Mouse (Mus musculus): Measurements from ENCODE around the gene 9030612E09Rik. TPM values are rescaled to one million over a fixed set of nuclear protein-coding genes. Genes with fewer than 3 reads are reported as not detected.

9030612E09Rik gene
- polyA plus RNA-seq, 1 experiment, result 0.35 TPM

- H3K4me2 ChIP-seq (ENCODE audit: low read depth), result no peak overlapping the region
- no peak for TF ChIP-seq E2F4 (IDR thresholded peaks at IDR 0.05; ENCODE audit: insufficient read depth)
- TF ChIP-seq MYOG (IDR thresholded peaks at IDR 0.05; ENCODE audit: control insufficient read depth in 1 of 3, insufficient read depth in 1 of 3, insufficient read length in 2 of 3, low read depth in 2 of 3), result no peak
- no peak for TF ChIP-seq POLR2AphosphoS2 (IDR thresholded peaks at IDR 0.05; ENCODE audit: insufficient read length, low read depth)
- TF ChIP-seq REST (IDR thresholded peaks at IDR 0.05; ENCODE audit: insufficient read depth, insufficient read length), result no peak
- no peak for TF ChIP-seq USF1 (IDR thresholded peaks at IDR 0.05; ENCODE audit: low read depth)
- no peak for TF ChIP-seq TCF12 (IDR thresholded peaks at IDR 0.05; ENCODE audit: insufficient read depth, poor library complexity, severe bottlenecking)
- no peak for TF ChIP-seq POLR2A (IDR thresholded peaks at IDR 0.05; ENCODE audit: insufficient read length, low read depth)
- no peak for TF ChIP-seq MYOD1 (IDR thresholded peaks at IDR 0.05; ENCODE audit: control insufficient read depth in 1 of 3, insufficient read length in 2 of 3, low read depth in 2 of 3)
- no peak for TF ChIP-seq CEBPB (IDR thresholded peaks at IDR 0.05; ENCODE audit: insufficient read depth, poor library complexity, severe bottlenecking)
- TF ChIP-seq SRF (IDR thresholded peaks at IDR 0.05; ENCODE audit: control insufficient read depth, insufficient read length, low read depth), result no peak
- no peak for TF ChIP-seq MAX (IDR thresholded peaks at IDR 0.05; ENCODE audit: low read depth)
- no peak for TF ChIP-seq TCF3 (IDR thresholded peaks at IDR 0.05; ENCODE audit: insufficient read length, low read depth)
- H3K4me3 ChIP-seq, result no peak overlapping the region
- H3ac ChIP-seq (ENCODE audit: control insufficient read depth, insufficient read length), result no peak overlapping the region
- peaks cover 12% of the 10 kb centered on the region for H3K79me2 ChIP-seq (ENCODE audit: control insufficient read depth, insufficient read depth)
- H3K36me3 ChIP-seq (ENCODE audit: control insufficient read depth, insufficient read depth), result no peaks in the 10 kb centered on the region
- no peaks in the 10 kb centered on the region for H3K27me3 ChIP-seq (ENCODE audit: control insufficient read depth, insufficient read depth, insufficient read length)
These were observed 42.9 kb downstream of the 9030612E09Rik start for GRCm38 (mm10) chr10:43217361-43217900.

- Histone ChIP-seq H3K27me3 (ENCODE audit: control insufficient read depth, insufficient read depth, insufficient read length) (no peaks in the 10 kb centered on the region), H3K79me2 (ENCODE audit: control insufficient read depth, insufficient read depth) (peaks cover 12% of the 10 kb centered on the region), H3K36me3 (ENCODE audit: control insufficient read depth, insufficient read depth) (no peaks in the 10 kb centered on the region), H3ac (ENCODE audit: control insufficient read depth, insufficient read length) (peak overlapping the region; percentile 26), H3K4me2 (ENCODE audit: low read depth) (peak overlapping the region; percentile 78), H3K4me3 (peak overlapping the region; percentile 98)
- TF ChIP-seq POLR2AphosphoS2 (IDR thresholded peaks at IDR 0.05; ENCODE audit: insufficient read length, low read depth) (no peak), MAX (IDR thresholded peaks at IDR 0.05; ENCODE audit: low read depth) (no peak), REST (IDR thresholded peaks at IDR 0.05; ENCODE audit: insufficient read depth, insufficient read length) (no peak), CEBPB (IDR thresholded peaks at IDR 0.05; ENCODE audit: insufficient read depth, poor library complexity, severe bottlenecking) (no peak), SRF (IDR thresholded peaks at IDR 0.05; ENCODE audit: control insufficient read depth, insufficient read length, low read depth) (no peak), TCF12 (IDR thresholded peaks at IDR 0.05; ENCODE audit: insufficient read depth, poor library complexity, severe bottlenecking) (no peak), TCF3 (IDR thresholded peaks at IDR 0.05; ENCODE audit: insufficient read length, low read depth) (no peak), POLR2A (IDR thresholded peaks at IDR 0.05; ENCODE audit: insufficient read length, low read depth) (no peak), USF1 (IDR thresholded peaks at IDR 0.05; ENCODE audit: low read depth) (no peak), MYOD1 (IDR thresholded peaks at IDR 0.05; ENCODE audit: control insufficient read depth in 1 of 3, insufficient read length in 2 of 3, low read depth in 2 of 3) (no peak), MYOG (IDR thresholded peaks at IDR 0.05; ENCODE audit: control insufficient read depth in 1 of 3, insufficient read depth in 1 of 3, insufficient read length in 2 of 3, low read depth in 2 of 3) (no peak), E2F4 (IDR thresholded peaks at IDR 0.05; ENCODE audit: insufficient read depth) (no peak)
These were observed 46.0 kb downstream of the 9030612E09Rik start for GRCm38 (mm10) chr10:43220479-43220878.

GRCm38 (mm10) chr10:43220910-43221625 is 46.6 kb downstream of the 9030612E09Rik start, which contains the start of gene Pdss2:
Gene Pdss2 (plus strand): TSS chr10:43221486.
- Histone ChIP-seq H3K79me2 (ENCODE audit: control insufficient read depth, insufficient read depth) (peaks cover 12% of the 10 kb centered on the region), H3K4me2 (ENCODE audit: low read depth) (peak within 1 kb of the TSS; percentile 95), H3K36me3 (ENCODE audit: control insufficient read depth, insufficient read depth) (no peaks in the 10 kb centered on the region), H3K27me3 (ENCODE audit: control insufficient read depth, insufficient read depth, insufficient read length) (no peaks in the 10 kb centered on the region), H3K4me3 (peak within 1 kb of the TSS; percentile 98), H3ac (ENCODE audit: control insufficient read depth, insufficient read length) (peak within 1 kb of the TSS; percentile 26)
- TF ChIP-seq TCF3 (IDR thresholded peaks at IDR 0.05; ENCODE audit: insufficient read length, low read depth) (no peak), POLR2A (IDR thresholded peaks at IDR 0.05; ENCODE audit: insufficient read length, low read depth) (peak; percentile 99), E2F4 (IDR thresholded peaks at IDR 0.05; ENCODE audit: insufficient read depth) (no peak), SRF (IDR thresholded peaks at IDR 0.05; ENCODE audit: control insufficient read depth, insufficient read length, low read depth) (peak; percentile 85), MYOD1 (IDR thresholded peaks at IDR 0.05; ENCODE audit: control insufficient read depth in 1 of 3, insufficient read length in 2 of 3, low read depth in 2 of 3) (peak in 2 of 3 experiments; percentile 17 to 49), USF1 (IDR thresholded peaks at IDR 0.05; ENCODE audit: low read depth) (no peak), REST (IDR thresholded peaks at IDR 0.05; ENCODE audit: insufficient read depth, insufficient read length) (peak; percentile 31), POLR2AphosphoS2 (IDR thresholded peaks at IDR 0.05; ENCODE audit: insufficient read length, low read depth) (peak; percentile 100), CEBPB (IDR thresholded peaks at IDR 0.05; ENCODE audit: insufficient read depth, poor library complexity, severe bottlenecking) (no peak), MYOG (IDR thresholded peaks at IDR 0.05; ENCODE audit: control insufficient read depth in 1 of 3, insufficient read depth in 1 of 3, insufficient read length in 2 of 3, low read depth in 2 of 3) (peak in 1 of 3 experiments; percentile 74)

GRCm38 (mm10) chr10:43221659-43222058 is 47.2 kb downstream of the 9030612E09Rik start:
- Histone ChIP-seq H3K79me2 (ENCODE audit: control insufficient read depth, insufficient read depth) (peaks cover 12% of the 10 kb centered on the region), H3K4me2 (ENCODE audit: low read depth) (peak overlapping the region; percentile 95), H3K36me3 (ENCODE audit: control insufficient read depth, insufficient read depth) (no peaks in the 10 kb centered on the region), H3K4me3 (peak overlapping the region; percentile 98), H3K27me3 (ENCODE audit: control insufficient read depth, insufficient read depth, insufficient read length) (no peaks in the 10 kb centered on the region), H3ac (ENCODE audit: control insufficient read depth, insufficient read length) (peak overlapping the region; percentile 26)
- TF ChIP-seq MAX (IDR thresholded peaks at IDR 0.05; ENCODE audit: low read depth) (no peak), E2F4 (IDR thresholded peaks at IDR 0.05; ENCODE audit: insufficient read depth) (no peak), CEBPB (IDR thresholded peaks at IDR 0.05; ENCODE audit: insufficient read depth, poor library complexity, severe bottlenecking) (no peak), MYOG (IDR thresholded peaks at IDR 0.05; ENCODE audit: control insufficient read depth in 1 of 3, insufficient read depth in 1 of 3, insufficient read length in 2 of 3, low read depth in 2 of 3) (no peak), TCF3 (IDR thresholded peaks at IDR 0.05; ENCODE audit: insufficient read length, low read depth) (no peak), POLR2AphosphoS2 (IDR thresholded peaks at IDR 0.05; ENCODE audit: insufficient read length, low read depth) (no peak), REST (IDR thresholded peaks at IDR 0.05; ENCODE audit: insufficient read depth, insufficient read length) (no peak), TCF12 (IDR thresholded peaks at IDR 0.05; ENCODE audit: insufficient read depth, poor library complexity, severe bottlenecking) (no peak), MYOD1 (IDR thresholded peaks at IDR 0.05; ENCODE audit: control insufficient read depth in 1 of 3, insufficient read length in 2 of 3, low read depth in 2 of 3) (no peak), SRF (IDR thresholded peaks at IDR 0.05; ENCODE audit: control insufficient read depth, insufficient read length, low read depth) (no peak), POLR2A (IDR thresholded peaks at IDR 0.05; ENCODE audit: insufficient read length, low read depth) (no peak)

All from myocyte (in vitro differentiated cells).